Mouse (Mus musculus): ENCODE results near the gene Eng.

- TF ChIP-seq MYOG (IDR thresholded peaks at IDR 0.05; ENCODE audit: control insufficient read depth in 1 of 3, insufficient read depth in 1 of 3, insufficient read length in 2 of 3, low read depth in 2 of 3) (no peak), POLR2A (IDR thresholded peaks at IDR 0.05; ENCODE audit: insufficient read length, low read depth) (no peak), E2F4 (IDR thresholded peaks at IDR 0.05; ENCODE audit: insufficient read depth) (no peak), MAX (IDR thresholded peaks at IDR 0.05; ENCODE audit: low read depth) (no peak), TCF12 (IDR thresholded peaks at IDR 0.05; ENCODE audit: insufficient read depth, poor library complexity, severe bottlenecking) (no peak)
Observed at GRCm38 (mm10) chr2:32658873-32659272, 12.5 kb downstream of the Eng start.
